Mouse (Mus musculus) embryonic facial prominence, embryonic 13.5 days (tissue): ENCODE data around the gene Ddx43. TPM values are rescaled to one million over a fixed set of nuclear protein-coding genes. Genes with fewer than 3 reads are reported as not detected.

Experiments used
- ATAC-seq: fragments of 200-750 bp; cut with Nextera tagmentation; 2 replicates; pipeline ENCODE4 v1.8.0; 2017; ENCODE audit warnings: low read depth; ENCODE audit not compliant: insufficient number of reproducible peaks, insufficient read depth, low FRiP score, low TSS enrichment
- H3K27ac ChIP-seq: fragments of 300-500 bp; sonication (generic); 2 replicates; pipeline ENCODE4 v1.5.1; 2015; ENCODE audit warnings: moderate library complexity, mild to moderate bottlenecking, inconsistent platforms
- H3K27me3 ChIP-seq: fragments of 300-500 bp; sonication (generic); 2 replicates; pipeline ENCODE4 v1.6.1; 2015; ENCODE audit warnings: mild to moderate bottlenecking, inconsistent platforms
- H3K36me3 ChIP-seq: fragments of 300-500 bp; sonication (generic); 2 replicates; pipeline ENCODE4 v1.6.1; 2015; ENCODE audit warnings: mild to moderate bottlenecking, inconsistent platforms
- H3K4me1 ChIP-seq: fragments of 300-500 bp; sonication (generic); 2 replicates; pipeline ENCODE4 v1.6.1; 2015; ENCODE audit warnings: inconsistent platforms
- H3K4me2 ChIP-seq: fragments of 300-500 bp; sonication (generic); 2 replicates; pipeline ENCODE4 v1.6.1; 2015; ENCODE audit warnings: moderate library complexity, mild to moderate bottlenecking, inconsistent platforms
- H3K4me3 ChIP-seq: fragments of 300-500 bp; sonication (generic); 2 replicates; pipeline ENCODE4 v1.5.1; 2015; ENCODE audit warnings: mild to moderate bottlenecking, inconsistent platforms
- H3K9ac ChIP-seq: fragments of 300-500 bp; sonication (generic); 2 replicates; pipeline ENCODE4 v1.6.1; 2015; ENCODE audit warnings: mild to moderate bottlenecking, inconsistent platforms
- H3K9me3 ChIP-seq: fragments of 300-500 bp; sonication (generic); 2 replicates; pipeline ENCODE4 v1.6.1; 2016; ENCODE audit warnings: inconsistent platforms
- WGBS: fragments of 180-500 bp; shearing (Covaris S2); methylation state at CpG from one replicate; pipeline ENCODE4 v1.1.7; 2015; ENCODE audit warnings: mixed read lengths; 5-methylcytosine and 5-hydroxymethylcytosine counted together
- polyA plus RNA-seq: library from polyadenylated mRNA; unstranded; fragments of >200 nt; fragmentation: Nextera tagmentation; extraction: Ambion mirVana; gene quantifications from 2 replicates; pipeline ENCODE4 v1.2.1, GENCODE M21; 2015

Ddx43 gene
- polyA plus RNA-seq, 1 experiment from 2014 or later, result 0.24 TPM

DNA sequence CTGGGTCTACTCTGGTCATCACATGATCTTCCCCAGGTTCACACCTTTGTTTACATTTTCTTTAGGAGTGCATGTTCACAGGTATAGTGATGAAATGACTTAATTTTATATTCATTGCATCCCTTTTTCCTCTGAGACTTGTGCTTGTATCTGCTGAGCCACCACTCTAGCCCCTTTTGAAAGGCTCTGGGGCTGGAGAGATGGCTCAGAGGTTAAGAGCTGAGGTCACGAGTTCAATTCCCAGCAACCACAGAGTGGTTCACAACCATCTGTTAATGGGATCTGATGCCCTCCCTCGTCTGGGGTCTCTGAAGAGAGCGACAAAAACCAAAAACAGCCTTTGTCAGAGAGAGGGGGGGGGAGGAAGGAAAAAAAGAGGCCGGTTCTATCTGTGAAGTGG lies 20.1 kb upstream of the Ddx43 start:
- Histone ChIP-seq H3K36me3 (no peaks in the 10 kb centered on the region), H3K9me3 (no peaks in the 10 kb centered on the region), H3K4me1 (peaks cover 12% of the 10 kb centered on the region), H3K4me3 (no peak overlapping the region), H3K9ac (no peak overlapping the region), H3K27ac (no peak overlapping the region), H3K4me2 (no peak overlapping the region), H3K27me3 (peaks cover 12% of the 10 kb centered on the region)
- 61% methylated on average over 4 of the region's 4 CpGs for WGBS
- ATAC-seq, result no peak

GRCm38 (mm10) chr9:78377546-78377945 lies 18.0 kb upstream of the Ddx43 start:
- Histone ChIP-seq H3K4me1 (peaks cover 12% of the 10 kb centered on the region), H3K36me3 (no peaks in the 10 kb centered on the region), H3K27me3 (peaks cover 12% of the 10 kb centered on the region), H3K9me3 (no peaks in the 10 kb centered on the region), H3K27ac (no peak overlapping the region), H3K9ac (peak overlapping the region; percentile 64; the same call in 1 of the 2 replicates), H3K4me3 (peak overlapping the region; percentile 44), H3K4me2 (peak overlapping the region; percentile 79)
- 33% methylated on average over 8 of the region's 8 CpGs for WGBS
- no peak for ATAC-seq

- Histone ChIP-seq H3K9me3 (no peaks in the 10 kb centered on the region), H3K27me3 (peaks cover 12% of the 10 kb centered on the region), H3K4me2 (peak within 1 kb of the TSS; percentile 79), H3K4me3 (peak within 1 kb of the TSS; percentile 44), H3K9ac (peak within 1 kb of the TSS; percentile 64), H3K36me3 (no peaks in the 10 kb centered on the region), H3K4me1 (peaks cover 12% of the 10 kb centered on the region), H3K27ac (no peak within 1 kb of the TSS)
- 2% methylated on average over 23 of the region's 23 CpGs for WGBS
- peak; percentile 75 for ATAC-seq
These were observed 17.3 kb upstream of the Ddx43 start, which contains the start of gene Ooep for GRCm38 (mm10) chr9:78378113-78378785. Ooep (minus strand) TSS chr9:78378725.

- H3K4me2 ChIP-seq, result no peak overlapping the region
- no peak overlapping the region for H3K9ac ChIP-seq
- H3K36me3 ChIP-seq, result no peaks in the 10 kb centered on the region
- ATAC-seq, result no peak
- no peak overlapping the region for H3K27ac ChIP-seq
- H3K9me3 ChIP-seq, result no peaks in the 10 kb centered on the region
- 42% methylated on average over 3 of the region's 3 CpGs for WGBS
- H3K27me3 ChIP-seq, result no peaks in the 10 kb centered on the region
- H3K4me3 ChIP-seq, result no peak overlapping the region
- H3K4me1 ChIP-seq, result no peaks in the 10 kb centered on the region
These were observed 9.7 kb upstream of the Ddx43 start for GRCm38 (mm10) chr9:78385893-78386292.

GRCm38 (mm10) chr9:78386947-78387346 lies 8.6 kb upstream of the Ddx43 start:
- Histone ChIP-seq H3K4me3 (no peak overlapping the region), H3K9ac (no peak overlapping the region), H3K27ac (no peak overlapping the region), H3K4me1 (no peaks in the 10 kb centered on the region), H3K4me2 (no peak overlapping the region), H3K27me3 (peaks cover 9% of the 10 kb centered on the region), H3K36me3 (no peaks in the 10 kb centered on the region), H3K9me3 (no peaks in the 10 kb centered on the region)
- 87% methylated on average over 7 of the region's 7 CpGs for WGBS
- ATAC-seq, result no peak

GRCm38 (mm10) chr9:78389981-78390380 lies 5.6 kb upstream of the Ddx43 start:
- H3K9me3 ChIP-seq, result no peaks in the 10 kb centered on the region
- no peak overlapping the region for H3K27ac ChIP-seq

GRCm38 (mm10) chr9:78393741-78394140 lies 1.8 kb upstream of the Ddx43 start:
- H3K4me3 ChIP-seq, result no peak overlapping the region
- H3K27me3 ChIP-seq, result peaks cover 74% of the 10 kb centered on the region
- no peaks in the 10 kb centered on the region for H3K9me3 ChIP-seq
- H3K36me3 ChIP-seq, result no peaks in the 10 kb centered on the region
- peaks cover 8% of the 10 kb centered on the region for H3K4me1 ChIP-seq
- WGBS, result 81% methylated on average over 10 of the region's 10 CpGs
- H3K27ac ChIP-seq, result no peak overlapping the region
- H3K4me2 ChIP-seq, result no peak overlapping the region
- no peak overlapping the region for H3K9ac ChIP-seq
- ATAC-seq, result no peak

More at GRCm38 (mm10) chr9:78389981-78390380, 5.6 kb upstream of the Ddx43 start:
- Histone ChIP-seq H3K27me3 (peaks cover 39% of the 10 kb centered on the region), H3K4me3 (no peak overlapping the region), H3K4me1 (no peaks in the 10 kb centered on the region), H3K4me2 (no peak overlapping the region), H3K9ac (no peak overlapping the region), H3K36me3 (no peaks in the 10 kb centered on the region)
- ATAC-seq, result no peak
- WGBS, result 53% methylated on average over 5 of the region's 5 CpGs

GRCm38 (mm10) chr9:78394602-78395001 lies 975 bp upstream of the Ddx43 start:
- peaks cover 83% of the 10 kb centered on the region for H3K27me3 ChIP-seq

GRCm38 (mm10) chr9:78395244-78395629 lies 340 bp upstream of the Ddx43 start:
- WGBS, result 37% methylated on average over 11 of the region's 11 CpGs
- H3K27me3 ChIP-seq, result peaks cover 84% of the 10 kb centered on the region
- H3K27ac ChIP-seq, result no peak overlapping the region
- no peak overlapping the region for H3K9ac ChIP-seq
- peak overlapping the region; percentile 63 for H3K4me2 ChIP-seq
- H3K9me3 ChIP-seq, result no peaks in the 10 kb centered on the region
- H3K36me3 ChIP-seq, result no peaks in the 10 kb centered on the region
- H3K4me3 ChIP-seq, result peak overlapping the region; percentile 45
- ATAC-seq, result no peak
- peaks cover 8% of the 10 kb centered on the region for H3K4me1 ChIP-seq

More at GRCm38 (mm10) chr9:78394602-78395001, 975 bp upstream of the Ddx43 start:
- Histone ChIP-seq H3K36me3 (no peaks in the 10 kb centered on the region), H3K4me2 (no peak overlapping the region), H3K9ac (no peak overlapping the region), H3K4me1 (peaks cover 8% of the 10 kb centered on the region), H3K4me3 (no peak overlapping the region), H3K9me3 (no peaks in the 10 kb centered on the region), H3K27ac (no peak overlapping the region)
- no peak for ATAC-seq
- 74% methylated on average over 7 of the region's 7 CpGs for WGBS

GRCm38 (mm10) chr9:78396517-78396916 lies 940 bp downstream of the Ddx43 start:
- no peak overlapping the region for H3K9ac ChIP-seq
- peaks cover 82% of the 10 kb centered on the region for H3K27me3 ChIP-seq
- 60% methylated on average over 9 of the region's 9 CpGs for WGBS

DNA sequence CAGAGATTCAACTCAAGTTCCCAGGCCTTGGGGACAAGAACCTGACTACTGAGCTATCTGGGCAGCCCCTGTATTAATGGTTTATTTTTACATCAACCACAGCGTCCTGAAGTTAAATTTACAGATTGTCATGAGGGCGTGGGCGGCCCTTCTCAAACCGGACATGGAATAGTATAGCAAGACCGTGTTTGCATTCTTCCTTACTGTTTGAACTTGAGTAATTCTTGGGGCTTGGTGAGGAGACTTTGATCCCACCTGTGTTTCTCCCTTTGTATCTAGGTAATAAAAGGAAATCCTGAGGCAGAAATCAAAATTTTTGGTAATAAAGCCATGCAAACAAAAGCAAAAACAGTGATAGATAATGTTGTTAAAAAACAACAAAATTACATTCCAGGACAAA lies 5.0 kb downstream of the Ddx43 start:
- Histone ChIP-seq H3K27me3 (peaks cover 42% of the 10 kb centered on the region), H3K9ac (no peak overlapping the region), H3K27ac (no peak overlapping the region), H3K36me3 (no peaks in the 10 kb centered on the region), H3K4me1 (peaks cover 7% of the 10 kb centered on the region), H3K4me2 (no peak overlapping the region), H3K9me3 (no peaks in the 10 kb centered on the region), H3K4me3 (no peak overlapping the region)
- no peak for ATAC-seq
- WGBS, result 84% methylated on average over 5 of the region's 5 CpGs

More at GRCm38 (mm10) chr9:78396517-78396916, 940 bp downstream of the Ddx43 start:
- peak overlapping the region; percentile 63 for H3K4me2 ChIP-seq
- peak overlapping the region; percentile 45; the same call in 1 of the 2 replicates for H3K4me3 ChIP-seq
- H3K27ac ChIP-seq, result no peak overlapping the region
- H3K4me1 ChIP-seq, result peaks cover 8% of the 10 kb centered on the region
- no peaks in the 10 kb centered on the region for H3K9me3 ChIP-seq
- no peak for ATAC-seq
- no peaks in the 10 kb centered on the region for H3K36me3 ChIP-seq

- H3K27me3 ChIP-seq, result peaks cover 32% of the 10 kb centered on the region
- 78% methylated on average over 5 of the region's 7 CpGs for WGBS
- no peak overlapping the region for H3K9ac ChIP-seq
- H3K9me3 ChIP-seq, result no peaks in the 10 kb centered on the region
- H3K4me1 ChIP-seq, result no peaks in the 10 kb centered on the region
- no peaks in the 10 kb centered on the region for H3K36me3 ChIP-seq
- ATAC-seq, result no peak
- H3K27ac ChIP-seq, result no peak overlapping the region
- H3K4me3 ChIP-seq, result no peak overlapping the region
- no peak overlapping the region for H3K4me2 ChIP-seq
These were observed 6.0 kb downstream of the Ddx43 start for GRCm38 (mm10) chr9:78401596-78401995.
